Mouse (Mus musculus): ENCODE results near the gene Hmgcs2.

DNA sequence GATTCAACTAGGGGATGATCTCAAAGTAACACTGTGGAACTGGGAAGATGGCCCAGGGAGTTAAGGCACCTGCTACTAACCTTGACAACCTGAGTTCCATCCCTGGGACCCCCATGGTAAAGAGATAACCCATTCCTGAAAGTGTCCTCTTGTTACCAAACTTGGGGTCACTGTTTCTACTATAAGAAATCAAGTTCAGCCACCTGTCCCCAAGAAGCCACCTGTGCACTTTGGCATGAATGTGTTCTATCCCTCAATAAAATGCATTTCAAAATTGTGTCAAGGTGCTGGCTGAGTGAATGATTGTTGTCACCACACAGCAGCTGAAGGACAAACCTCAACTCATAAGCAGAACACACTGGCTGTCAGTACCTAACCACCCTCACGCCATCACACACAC, 30.2 kb downstream of the Hmgcs2 start:
- no peak for TF ChIP-seq CTCF (IDR thresholded peaks at IDR 0.05; ENCODE audit: control insufficient read depth, insufficient read depth, low read length)
- TF ChIP-seq POLR2A (IDR thresholded peaks at IDR 0.05; ENCODE audit: borderline replicate concordance, control insufficient read depth, low read depth, low read length) = no peak

All from bone marrow, adult 2 months (tissue).